Mouse (Mus musculus) Muller cell, postnatal 12 days (primary cell): ENCODE data around the gene Galnt4.

ENCODE experiments used
- DNase-seq: peaks from one replicate; pipeline ENCODE4 v3.0.0-alpha.2; 2015; ENCODE audit errors: inconsistent ontology term

Galnt4 gene

DNA sequence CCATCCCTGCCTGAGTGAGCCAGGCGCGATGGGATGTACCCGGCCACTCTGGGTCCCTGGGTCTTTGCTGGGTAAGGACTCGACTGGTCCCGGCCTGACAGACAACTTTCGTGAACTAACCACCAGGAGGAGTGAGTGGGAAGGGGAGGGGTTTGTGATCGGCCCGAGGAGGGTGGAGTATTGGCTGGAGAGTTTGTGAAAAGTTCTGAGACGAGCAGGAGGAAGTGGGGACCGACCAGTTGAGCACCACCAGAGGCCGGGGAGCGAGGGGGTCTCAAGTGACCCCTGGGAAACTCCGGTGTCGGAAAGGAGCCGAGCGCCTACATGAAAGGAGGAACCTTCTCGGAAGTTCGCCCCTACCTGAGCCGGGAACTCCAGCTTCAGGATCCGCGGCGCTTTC, at the start of gene Galnt4:
Gene Galnt4, plus strand, starts transcription at position 196 of the 400 bp plus-strand sequence.
- peak; percentile 94 for DNase-seq

DNA sequence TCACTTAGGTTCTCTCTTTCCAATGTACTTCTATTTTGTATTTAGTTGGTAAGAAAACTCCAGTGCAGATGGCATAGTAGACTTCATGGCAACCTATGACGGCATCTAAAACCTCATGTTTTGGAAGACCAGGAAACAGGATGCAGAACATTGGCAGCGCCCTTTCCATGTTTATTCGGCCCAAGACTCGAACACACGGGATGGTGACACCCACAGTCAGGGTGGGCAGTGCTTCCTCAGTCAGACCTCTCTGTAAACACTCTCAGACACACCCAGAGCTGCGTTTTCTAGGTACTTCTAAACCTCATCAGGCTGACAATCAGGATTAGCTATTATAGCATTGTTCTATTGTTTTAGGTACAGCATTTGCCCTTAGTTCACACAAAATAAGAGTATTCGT, 47.4 kb upstream of the Galnt4 start:
- no peak for DNase-seq

DNA sequence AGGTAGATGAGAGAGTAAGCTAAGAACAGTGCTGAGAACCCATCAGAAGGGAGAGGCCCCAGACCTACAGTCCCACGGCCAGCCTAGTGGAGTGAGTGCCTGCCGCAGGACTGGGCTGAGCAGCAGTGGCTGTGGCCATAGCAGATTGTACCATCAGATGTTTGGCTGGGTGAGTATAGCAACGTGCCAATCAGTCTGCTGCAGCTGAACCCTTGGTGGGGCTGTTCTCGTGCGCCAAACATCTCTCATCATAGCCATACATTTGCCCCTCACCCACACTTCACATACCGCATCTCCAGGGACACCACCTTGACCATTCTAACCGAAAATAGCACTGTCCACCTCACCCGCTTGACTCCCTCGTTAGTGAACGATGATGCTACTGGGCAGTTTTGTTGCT, 46.5 kb upstream of the Galnt4 start:
- no peak for DNase-seq

DNA sequence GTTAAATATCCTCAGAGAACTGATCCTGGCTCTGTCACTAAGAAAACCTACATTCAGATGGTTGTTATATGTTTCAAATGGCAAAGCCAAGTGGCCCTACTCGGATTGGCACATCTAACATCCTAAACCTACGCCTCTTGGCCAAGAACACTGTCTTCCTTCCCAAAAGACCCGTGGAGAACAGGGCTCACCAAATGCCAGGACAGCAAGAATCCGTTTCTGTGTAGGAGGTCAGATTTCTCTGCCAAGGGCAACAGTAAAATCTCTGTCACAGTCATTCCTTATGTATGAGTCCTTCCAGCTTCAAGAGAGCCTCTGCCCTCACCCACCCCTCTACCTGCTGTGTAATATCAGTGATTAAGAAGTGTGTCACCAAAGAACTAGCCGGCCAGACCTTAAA, 45.4 kb upstream of the Galnt4 start:
- peak; percentile 52 for DNase-seq

DNA sequence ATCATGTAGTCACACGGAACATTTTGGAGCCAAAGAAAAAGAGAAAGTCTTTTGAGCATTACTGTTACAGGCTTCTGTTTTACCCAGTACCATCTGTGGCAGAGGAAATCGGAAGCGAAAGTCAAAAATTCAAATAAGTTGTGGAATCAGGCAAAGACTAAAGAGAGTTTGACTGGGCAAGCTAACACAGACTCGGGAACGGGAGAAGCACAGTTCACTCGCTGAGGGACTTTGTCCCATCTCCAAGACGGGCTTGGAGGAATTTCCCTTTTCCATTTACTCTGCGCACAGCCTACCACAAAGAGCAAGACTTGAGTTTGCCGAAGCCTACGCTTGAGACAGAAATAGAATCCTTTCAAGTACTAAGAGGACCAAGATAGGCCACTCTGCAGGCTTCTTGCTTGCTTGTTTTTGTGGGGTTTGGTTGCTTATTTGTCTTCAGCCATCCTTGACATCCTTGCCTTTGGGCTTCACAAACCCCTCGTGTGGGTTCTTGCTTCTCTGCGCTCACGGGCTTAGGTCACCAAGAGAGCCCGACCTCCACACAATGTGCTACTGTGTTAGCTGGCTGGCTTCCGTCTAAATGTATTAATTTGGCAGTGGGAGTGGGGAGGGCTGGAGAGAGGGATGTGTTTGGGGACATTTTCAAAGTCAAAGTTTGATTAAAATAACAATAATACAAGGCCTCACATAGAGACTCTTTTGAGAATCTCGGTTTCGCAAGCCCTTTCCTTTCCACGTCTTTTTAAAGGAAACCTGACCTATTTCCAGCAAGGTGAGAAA, 31.7 kb upstream of the Galnt4 start:
- no peak for DNase-seq

DNA sequence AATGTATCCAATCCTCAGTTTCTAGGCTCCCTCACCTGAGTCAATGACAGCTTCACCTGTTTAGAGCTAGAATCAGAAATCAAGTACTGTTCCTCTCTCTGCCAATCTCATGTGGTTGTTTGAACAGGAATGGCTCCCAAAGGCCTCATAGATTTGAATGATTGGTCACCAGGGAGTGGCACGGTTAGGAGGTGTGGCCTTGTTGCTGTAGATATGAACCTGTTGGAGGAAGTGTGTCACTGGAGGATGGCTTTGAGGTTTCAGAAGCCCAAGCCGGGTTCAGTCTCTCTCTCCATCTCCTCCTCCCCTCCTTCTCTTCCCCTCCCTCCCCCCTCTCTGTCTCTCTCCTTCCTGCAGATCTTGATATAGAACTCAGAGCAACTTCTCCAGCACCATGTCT, 29.3 kb upstream of the Galnt4 start:
- DNase-seq: no peak

DNA sequence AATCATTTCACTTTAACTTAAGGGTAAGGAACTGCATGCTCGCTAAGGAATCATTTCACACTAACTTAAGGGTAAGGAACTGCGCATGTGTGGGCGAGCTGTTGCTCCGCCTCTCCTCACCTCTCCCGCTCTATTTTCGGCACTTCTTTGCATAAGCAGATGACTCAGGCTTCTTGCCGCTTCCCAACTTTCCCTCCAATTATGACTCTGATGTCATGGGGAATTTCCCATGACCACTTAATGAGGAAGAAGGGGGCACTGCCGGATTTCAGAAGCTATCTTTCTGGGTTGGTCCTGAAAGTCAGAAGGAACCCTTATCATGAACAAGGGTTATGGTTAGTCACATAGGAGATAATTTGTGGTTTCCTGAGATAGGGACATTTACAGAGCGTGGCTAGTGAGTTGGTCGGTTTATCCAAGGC, 26.4 kb upstream of the Galnt4 start:
- DNase-seq: no peak

DNA sequence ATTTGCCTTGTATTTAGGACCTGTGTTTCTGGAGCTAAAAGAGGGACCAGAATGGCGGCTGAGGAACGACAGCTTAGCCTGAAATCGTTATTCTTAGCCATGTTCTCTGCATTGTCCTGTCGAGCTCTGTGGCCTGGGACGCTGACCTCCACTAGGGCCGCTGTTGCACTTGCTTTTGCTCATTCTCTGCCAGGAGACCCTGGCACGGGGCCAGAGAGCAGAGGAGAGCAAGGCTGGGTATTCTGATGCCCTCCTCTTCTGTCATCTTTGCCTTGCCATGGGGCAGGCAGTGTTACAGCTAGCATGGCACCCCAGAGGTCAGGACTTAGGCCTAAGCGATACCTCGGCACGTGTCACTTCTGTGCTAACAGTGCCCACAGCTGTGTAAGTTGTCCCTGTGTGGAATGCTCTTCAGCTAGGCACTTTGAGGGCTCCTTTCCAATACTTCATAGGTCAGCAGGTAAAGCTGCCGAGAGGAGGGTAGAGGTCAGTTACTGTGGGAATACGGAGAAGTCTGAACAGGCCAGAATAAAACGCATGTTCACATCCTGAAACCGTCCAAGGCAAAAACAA, 24.4 kb upstream of the Galnt4 start:
- peak; percentile 29 for DNase-seq

DNA sequence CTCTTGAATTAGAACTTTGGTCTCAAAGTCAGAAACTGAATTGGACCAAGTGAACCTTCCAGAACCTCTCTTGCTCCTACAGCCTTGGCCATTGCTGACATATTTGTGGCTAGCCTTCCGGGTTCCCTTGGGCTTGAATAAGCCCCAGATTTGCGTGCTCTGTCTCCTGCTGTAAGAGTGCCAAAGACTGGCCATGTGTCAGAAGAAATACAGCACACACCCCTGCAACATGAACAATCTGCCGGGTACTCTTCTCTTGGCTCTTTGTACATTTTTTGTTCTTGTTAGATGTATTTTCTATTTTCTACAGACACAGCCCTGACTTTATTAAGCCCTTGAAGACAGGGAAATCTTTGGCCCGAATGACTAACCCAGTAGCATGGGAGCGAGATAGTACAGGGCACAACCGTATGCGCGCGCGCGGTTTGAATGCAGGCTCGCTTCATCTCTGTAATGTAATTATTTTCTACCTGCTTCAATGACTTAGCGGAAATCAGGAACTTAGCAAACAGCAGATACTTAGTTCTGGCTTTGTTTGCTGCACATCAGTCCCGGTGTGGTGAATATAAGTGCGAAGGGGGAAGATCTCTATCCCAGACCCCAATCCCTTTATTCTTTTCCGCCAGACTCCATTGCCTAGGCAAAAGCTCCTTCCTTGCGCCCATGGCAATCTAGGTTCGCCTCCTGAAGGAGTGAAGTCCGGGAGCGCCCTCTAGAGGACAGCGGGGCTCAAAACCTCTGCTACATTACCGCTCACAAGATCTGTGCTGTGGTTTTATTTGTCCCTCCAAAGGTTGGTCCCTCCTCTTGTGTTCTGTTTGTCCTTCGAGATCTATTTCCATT, 23.3 kb upstream of the Galnt4 start:
- DNase-seq: peak; percentile 90

DNA sequence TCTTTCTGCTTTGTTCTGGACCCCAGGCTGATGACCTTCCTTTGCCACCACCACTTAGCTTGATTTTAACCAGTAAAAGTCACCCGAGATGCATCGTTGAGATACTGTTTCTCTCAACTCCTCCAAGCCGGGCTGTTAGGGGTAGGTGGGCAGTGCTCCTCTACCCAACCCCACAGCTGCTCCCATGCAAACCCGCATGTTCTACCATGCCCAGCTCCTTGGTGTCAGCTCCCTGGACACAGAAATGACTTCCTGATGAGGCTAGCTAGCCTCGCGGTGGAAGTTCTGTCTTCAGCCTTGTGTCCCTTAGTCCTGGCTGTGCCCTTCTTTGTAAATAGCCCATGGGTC, 22.7 kb upstream of the Galnt4 start:
- no peak for DNase-seq

DNA sequence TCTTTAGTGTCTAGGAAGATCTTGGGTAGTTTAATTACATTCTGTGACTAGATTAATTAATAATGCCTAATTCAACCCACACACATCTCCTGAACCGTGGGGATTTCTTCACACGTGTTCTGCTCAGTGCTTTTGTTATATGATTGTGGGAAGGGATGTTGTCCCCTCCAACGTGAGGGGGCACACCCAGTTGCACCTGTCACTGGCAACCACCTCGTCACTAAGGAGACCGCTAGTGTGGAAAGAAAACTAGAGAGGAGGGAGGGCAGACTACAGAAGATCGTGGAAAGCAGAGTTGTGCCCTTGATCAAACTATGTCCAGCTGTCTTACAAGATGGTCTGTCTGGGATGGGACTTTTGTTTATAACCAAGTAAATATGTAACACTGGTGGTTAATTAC, 21.9 kb upstream of the Galnt4 start:
- no peak for DNase-seq

DNA sequence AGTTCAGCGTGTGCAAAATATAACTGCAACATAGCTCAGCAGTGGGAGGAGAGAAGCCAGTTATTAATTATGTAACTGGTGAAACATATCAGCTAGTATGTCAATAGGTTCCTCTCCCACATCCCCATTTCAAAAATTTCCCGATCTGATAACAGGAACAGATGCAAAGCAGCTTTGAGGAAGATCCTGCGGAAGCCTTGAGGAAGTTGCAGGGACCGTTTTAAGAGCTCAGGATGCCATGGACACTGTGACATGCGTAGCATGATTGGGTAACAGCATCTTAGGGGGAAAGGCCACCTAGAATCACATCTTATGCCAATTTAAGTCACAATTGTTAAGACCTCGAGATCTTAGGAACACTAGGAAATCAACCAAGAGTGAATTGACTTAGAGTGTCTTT, 18.1 kb upstream of the Galnt4 start:
- DNase-seq: no peak

DNA sequence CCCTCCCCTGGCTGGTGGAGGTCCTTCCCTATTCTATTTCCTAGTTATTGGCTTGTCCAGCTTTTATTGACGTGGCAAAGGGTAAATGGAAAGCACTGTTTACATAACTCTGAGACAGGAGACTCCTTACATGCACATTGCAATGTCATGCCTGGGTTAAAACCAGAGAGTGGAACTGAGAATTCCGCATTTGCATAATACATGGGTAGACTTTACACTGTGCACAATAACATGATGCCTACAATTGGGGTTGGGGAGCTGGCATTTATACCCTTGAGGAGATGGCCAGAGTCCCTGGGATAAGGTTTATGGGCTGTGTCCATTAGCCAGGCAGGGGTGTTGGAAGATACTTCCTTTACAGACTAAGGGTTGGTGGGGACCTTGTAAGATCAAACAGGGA, 14.6 kb upstream of the Galnt4 start:
- no peak for DNase-seq

DNA sequence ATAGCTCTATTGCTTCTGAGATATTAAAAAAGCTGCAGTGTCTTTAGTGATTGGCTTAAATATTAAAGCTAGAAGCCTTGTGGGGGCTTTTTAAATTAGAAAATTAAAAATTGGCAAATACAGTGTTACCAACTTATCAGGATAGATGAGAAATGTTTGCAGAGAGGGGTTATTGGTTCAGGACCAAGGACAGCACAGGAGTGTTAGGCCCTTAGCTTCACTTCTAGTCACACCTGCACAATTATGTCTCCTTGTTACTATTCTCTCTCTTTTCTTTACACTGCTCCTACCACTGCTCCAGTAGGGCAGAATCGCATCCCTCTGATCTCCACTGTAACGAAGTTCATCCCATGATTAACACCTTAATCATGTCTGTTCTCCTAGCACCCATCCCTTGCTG, 12.8 kb upstream of the Galnt4 start:
- no peak for DNase-seq

DNA sequence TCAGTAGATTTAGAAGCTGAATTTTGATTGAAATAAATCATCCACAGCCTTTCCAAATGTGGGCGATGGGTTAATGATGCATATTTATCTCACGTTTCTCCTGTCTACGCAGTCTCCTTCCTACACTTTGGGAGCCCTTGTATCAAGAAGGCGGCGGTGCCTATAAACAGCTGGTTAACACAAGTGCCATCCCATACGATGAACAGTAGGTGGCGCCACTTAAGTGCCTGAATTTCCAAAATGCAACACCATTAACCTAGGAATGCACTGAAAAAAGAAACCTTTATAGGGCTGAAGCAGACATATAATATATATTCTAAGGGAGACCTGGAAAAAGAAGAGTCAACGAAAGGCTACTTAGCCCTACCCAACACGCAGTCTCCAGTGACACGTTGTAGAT, 10.6 kb upstream of the Galnt4 start:
- DNase-seq: no peak

DNA sequence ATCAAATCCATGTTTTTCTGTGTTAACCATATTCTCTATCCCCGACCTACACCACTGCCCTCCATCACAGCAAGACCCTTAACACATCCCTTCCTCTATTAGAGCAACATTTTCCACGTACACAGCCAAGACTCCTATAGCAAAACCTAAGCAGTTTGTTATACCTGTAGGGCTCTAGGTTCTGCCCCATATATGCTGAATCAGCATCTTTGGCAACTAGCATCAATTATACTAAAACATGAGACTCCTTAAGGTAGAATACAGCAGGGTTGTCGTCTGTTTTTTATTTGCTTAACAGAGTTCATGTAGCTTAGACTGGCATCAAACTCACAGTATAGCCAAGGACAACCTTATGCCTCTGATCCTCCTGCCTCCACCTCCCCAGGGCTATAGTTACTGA, 2.4 kb upstream of the Galnt4 start:
- no peak for DNase-seq

DNA sequence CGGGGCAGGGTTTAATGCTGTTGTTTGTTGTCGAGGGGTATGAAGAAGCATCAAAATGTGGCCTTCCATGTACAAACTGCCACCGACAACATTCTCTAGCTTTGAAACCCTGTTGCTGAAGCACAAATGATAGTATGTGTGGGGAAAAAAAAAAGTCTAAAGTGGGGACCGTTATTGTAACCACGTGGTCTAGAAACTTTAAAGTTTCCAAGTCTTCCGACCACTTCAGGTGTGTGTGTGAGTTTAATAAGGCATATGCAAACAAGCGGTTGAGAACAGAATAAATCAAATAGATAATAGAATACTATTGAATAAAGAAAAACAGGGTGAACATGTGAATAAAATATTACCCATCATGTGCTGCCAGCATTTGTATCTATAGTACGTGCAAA, 1.7 kb upstream of the Galnt4 start:
- no peak for DNase-seq

DNA sequence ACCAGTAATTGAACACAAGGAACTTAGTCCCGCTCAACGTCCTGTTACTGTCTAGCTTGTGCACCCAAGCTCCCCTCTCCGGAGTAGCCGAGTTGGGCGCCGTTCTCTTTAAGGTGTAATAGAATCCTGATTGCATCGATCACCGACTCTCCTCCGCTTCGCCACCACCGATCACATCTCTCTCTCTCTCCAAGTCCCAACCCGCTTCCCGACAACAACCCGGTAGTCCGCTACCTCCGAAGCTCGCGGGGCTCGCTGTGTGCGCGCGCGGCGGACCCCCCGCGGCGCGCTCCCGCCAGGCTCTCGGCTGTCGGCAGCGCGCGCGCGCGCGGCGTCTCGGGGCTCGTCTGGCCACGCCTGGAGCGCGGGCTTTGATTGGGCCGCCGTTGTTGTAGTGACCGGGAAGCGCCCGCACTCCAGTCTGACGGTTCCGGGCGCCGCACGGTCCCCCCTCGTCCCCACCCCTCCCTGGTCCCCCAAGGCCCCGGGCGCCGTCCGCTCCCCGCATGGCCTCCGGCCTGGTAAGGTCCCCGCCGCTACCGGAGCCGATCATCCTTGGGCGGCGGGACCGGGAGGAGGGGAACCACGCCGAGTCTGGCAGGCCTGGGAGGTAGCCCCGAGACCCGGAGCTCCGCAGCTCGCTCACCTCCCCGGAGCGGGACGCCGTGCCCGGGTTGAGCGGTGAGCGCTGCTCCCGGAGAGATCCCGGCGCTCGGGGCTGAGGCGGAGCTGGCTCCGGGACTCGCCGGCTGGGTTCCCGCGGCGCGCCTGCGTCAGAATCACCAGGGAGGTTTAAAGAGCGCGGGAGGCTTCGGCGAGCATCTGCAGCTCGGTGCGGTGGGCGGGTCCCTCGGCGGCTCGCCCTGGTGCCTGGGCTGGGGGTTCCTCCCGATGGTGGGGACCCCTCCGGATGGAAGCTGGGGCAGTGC, 992 bp upstream of the Galnt4 start, which contains the start of gene Poc1b:
Gene Poc1b, plus strand, starts transcription at position 334 of the 929 bp plus-strand sequence.
- peak; percentile 91 for DNase-seq

DNA sequence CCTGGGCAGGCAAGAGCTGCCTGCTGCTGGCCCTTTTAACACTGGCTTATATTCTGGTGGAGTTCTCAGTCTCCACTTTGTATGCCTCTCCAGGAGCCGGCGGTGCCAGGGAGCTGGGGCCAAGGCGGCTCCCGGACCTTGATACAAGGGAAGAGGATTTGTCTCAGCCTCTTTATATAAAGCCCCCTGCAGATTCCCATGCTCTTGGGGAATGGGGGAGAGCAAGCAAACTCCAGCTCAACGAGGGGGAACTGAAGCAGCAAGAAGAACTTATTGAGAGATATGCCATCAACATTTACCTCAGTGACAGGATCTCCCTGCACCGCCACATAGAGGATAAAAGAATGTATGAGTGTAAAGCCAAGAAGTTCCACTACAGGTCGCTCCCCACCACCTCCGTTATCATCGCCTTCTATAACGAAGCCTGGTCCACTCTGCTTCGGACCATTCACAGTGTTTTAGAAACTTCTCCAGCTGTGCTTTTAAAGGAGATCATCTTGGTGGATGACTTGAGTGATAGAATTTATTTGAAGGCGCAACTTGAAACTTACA, 548 bp downstream of the Galnt4 start:
- DNase-seq: no peak

DNA sequence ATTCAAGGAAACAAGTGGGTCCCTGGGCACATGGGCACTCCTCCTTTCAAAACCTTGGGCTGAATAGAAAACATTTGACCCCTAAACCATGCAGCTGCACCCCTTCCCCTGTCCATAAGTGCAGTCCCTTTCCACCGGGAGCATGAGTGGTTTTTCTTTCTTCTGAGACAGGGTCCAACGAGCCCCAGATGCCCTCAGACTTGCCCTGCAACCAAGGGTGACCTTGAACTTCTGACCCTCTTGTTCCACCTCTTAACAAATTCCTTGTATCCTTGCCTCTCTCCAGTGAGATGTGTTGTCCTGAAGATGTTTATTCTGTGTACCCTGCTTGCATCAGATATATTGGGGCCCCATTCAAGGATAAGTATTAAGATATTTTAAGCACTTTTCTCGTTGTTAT, 5.6 kb downstream of the Galnt4 start:
- DNase-seq: no peak

DNA sequence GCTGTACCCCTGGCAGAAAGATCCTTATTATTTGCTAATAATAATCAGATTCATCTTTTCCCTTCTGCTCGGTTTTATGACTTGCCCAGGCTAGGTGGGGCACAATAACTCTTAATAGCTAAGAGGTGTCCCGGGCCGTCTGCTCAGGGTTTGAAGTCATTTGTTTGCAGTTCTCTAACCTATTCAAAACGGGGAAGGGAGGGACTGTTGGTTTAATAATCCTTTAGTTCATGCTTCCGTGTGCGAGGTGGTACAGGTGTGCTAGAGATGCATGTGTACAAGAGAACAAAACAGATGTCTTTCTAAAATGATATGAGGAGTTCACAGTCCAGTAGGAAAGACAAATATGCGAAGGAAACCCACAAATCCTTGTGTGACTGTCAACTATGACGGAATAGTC, 6.3 kb downstream of the Galnt4 start:
- no peak for DNase-seq
